Mouse (Mus musculus) inflammation-experienced regulatory T-cells, adult 16 weeks (primary cell): ENCODE data around the gene Nkx2-1. TPM values are rescaled to one million over a fixed set of nuclear protein-coding genes. Genes with fewer than 3 reads are reported as not detected.

Experiments
- polyA plus RNA-seq: library from polyadenylated mRNA; unstranded; fragments of 100-300 nt; shearing (Covaris generic); gene quantifications from one replicate; pipeline ENCODE4 v1.2.1, GENCODE M21; 2017

The Nkx2-1 gene
- not detected for polyA plus RNA-seq

GRCm38 (mm10) chr12:56536884-56537265 lies at the start of gene Nkx2-1:
TSS of gene Nkx2-1 (minus strand) at chr12:56536908.

Other genes with a start within 250 kb of the Nkx2-1 start
- 42.0 TPM for gene Mbip, start 191.0 kb downstream of the Nkx2-1 start, polyA plus RNA-seq
- gene Nkx2-9, start 76.4 kb upstream of the Nkx2-1 start, polyA plus RNA-seq = not detected
- 0.10 TPM for gene Pax9, start 154.9 kb upstream of the Nkx2-1 start, polyA plus RNA-seq